Mouse (Mus musculus) lung, postnatal 0 days (tissue): ENCODE results near the gene Olfr691.

Experiments used
- CTCF ChIP-seq: IDR thresholded peaks from 2 replicates; pipeline ENCODE4 v1.5.1; 2016; ENCODE audit warnings: antibody characterized with exemption, mild to moderate bottlenecking
- EP300 ChIP-seq: IDR thresholded peaks from 2 replicates; pipeline ENCODE4 v1.6.1; 2016; ENCODE audit warnings: antibody characterized with exemption, mild to moderate bottlenecking, control low read depth

DNA sequence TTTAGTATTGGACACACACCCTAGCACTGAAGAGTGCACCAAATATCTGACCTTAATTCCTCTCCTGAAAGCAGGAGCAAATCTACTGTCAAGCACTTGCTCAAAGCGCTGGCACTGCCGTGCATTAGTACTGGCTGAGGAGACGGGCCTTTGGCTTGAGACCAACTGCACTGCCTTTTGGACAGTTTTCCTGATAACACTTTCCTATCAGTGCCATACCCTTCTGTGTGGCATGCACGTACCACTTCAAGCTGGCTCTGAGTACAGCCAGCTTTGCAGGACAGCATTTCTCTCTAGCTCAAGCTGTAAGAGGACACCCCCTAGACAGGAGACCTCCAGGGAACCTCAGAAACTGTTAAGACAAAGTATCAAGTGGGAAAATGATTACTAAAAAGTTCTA is 31.4 kb upstream of the Olfr691 start:
- TF ChIP-seq EP300 (no peak), CTCF (no peak)
